Mouse (Mus musculus) layer of hippocampus, postnatal 25 days (tissue): ENCODE measurements around the gene Acot12. TPM values are rescaled to one million over a fixed set of nuclear protein-coding genes. Genes with fewer than 3 reads are reported as not detected.

Experiments used
- DNase-seq, 2 experiments: peaks; one replicate each; pipeline ENCODE4 v3.0.0; 2022; ENCODE audit warnings: mixed read lengths in 2 of 2, low spot score in 1 of 2; ENCODE audit errors: extremely low spot score in 1 of 2
- total RNA-seq, 2 experiments: library from RNA; stranded (reverse); gene quantifications; 2 replicates each; pipeline ENCODE4 v1.2.3; 2021

Gene Acot12
- total RNA-seq: under 1 TPM; 0.14 to 0.17 TPM

DNA sequence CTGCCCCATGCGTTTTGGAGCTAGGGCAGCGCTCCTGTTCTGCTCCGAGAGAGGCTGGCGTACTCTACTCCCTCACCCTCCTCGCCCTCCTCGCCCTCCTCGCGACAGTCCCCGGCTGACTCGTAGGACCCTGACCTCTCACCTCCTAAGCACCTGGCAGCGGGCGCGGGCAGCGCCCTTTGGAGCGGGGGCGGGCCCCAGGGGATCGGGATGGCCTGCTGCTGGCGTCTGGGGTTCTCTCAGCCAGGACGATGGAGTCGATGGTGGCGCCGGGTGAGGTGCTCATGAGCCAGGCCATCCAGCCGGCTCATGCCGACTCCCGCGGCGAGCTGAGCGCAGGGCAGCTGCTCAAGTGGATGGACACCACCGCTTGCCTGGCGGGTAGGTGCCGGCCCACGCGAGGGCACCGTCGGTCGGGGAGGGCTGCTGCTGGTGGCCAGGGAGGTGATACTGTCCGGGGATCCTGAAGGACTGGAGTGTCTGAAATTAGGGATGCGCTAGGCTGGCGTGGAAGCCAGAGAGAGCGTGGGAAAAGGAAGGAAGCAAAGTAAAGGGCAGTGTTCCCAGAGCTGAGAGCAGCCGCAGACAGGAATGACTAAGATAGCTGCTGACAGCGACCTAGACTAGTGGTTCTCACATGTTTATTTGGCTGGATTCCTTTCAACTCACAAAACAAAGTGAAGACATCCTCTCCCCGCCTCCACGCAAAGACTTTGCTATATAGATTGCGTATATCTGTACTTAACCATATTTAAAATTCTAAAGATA is at the start of gene Acot12:
Gene Acot12, plus strand, starts transcription at position 233 of the 768 bp plus-strand sequence.
- peak in 1 of 2 experiments; percentile 20 for DNase-seq

- DNase-seq: no peak
Measured at GRCm38 (mm10) chr13:91693615-91694014, 47.7 kb upstream of the Acot12 start.

- DNase-seq: no peak
Measured at GRCm38 (mm10) chr13:91695406-91695805, 45.9 kb upstream of the Acot12 start.

DNA sequence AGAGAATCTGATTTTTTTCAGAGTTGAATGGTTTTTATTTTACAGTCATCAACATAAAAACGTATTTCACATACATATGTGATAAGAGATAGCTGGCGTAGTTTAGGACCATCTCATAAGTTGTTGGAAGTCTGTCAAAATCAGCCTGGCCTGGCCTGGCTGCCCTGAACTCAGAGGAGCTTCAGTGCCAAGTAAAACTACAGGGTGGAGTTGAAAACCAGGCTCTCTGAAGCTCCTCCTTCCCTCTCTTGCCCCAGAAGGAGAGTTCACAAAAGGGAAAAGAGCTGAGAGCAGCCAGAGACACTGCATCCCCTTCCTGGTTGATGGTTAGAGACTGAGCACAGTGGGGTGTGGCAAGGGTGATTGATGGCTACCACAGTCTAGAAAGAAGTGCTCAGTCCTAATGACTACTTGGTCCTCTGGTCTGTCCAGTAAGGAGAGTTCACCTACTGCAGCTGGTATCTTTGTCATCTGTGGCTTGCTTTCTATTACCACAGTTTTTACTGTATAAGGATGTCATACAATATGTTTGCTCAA is 45.1 kb upstream of the Acot12 start:
- DNase-seq: no peak

- DNase-seq: peak in 1 of 2 experiments; percentile 26
Measured at GRCm38 (mm10) chr13:91697011-91697410, 44.3 kb upstream of the Acot12 start.

GRCm38 (mm10) chr13:91702337-91702736 is 39.0 kb upstream of the Acot12 start:
- no peak for DNase-seq

DNA sequence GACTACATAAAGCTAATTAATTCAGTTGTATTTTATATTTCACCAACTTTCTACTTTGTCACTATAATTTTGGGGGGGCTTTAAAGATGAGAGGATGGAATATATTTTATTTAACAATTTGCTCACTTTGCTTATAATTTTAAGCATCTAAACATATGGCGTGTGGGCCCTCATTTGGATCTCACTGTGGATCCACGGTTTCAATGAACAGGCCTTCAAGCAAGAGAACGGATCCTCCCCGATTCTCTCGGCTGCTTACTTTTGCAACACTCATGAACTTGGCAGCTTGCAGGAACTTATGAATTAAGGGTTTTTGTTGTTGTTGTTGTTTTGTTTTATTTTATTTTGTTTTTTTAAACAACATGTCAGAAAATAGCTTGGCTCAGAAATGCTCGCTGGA is 21.8 kb upstream of the Acot12 start:
- DNase-seq: no peak

- peak in 1 of 2 experiments; percentile 6 for DNase-seq
Measured at GRCm38 (mm10) chr13:91723108-91723735, 18.1 kb upstream of the Acot12 start.

GRCm38 (mm10) chr13:91723736-91724119 is 17.6 kb upstream of the Acot12 start:
- no peak for DNase-seq

- no peak for DNase-seq
Measured at GRCm38 (mm10) chr13:91724211-91724610, 17.1 kb upstream of the Acot12 start.

DNA sequence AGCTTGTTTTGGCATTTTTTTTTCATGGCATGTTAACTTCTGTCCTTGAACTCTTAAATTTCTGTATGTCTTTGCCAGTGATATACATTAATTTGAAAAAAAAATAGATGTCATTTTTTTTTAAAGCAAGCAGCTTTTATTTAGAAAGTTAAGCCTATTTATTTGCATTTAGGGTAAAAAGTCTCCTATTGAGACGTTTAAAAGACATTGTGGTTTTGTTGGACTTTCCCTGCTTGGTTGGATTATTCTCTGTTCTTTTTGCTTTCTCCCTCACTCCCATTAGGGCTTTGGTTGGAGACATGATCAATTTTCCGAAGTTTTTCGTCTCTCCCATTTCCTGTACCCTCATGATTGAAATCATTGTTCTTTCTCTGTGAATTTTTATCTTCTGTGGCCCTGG is 16.2 kb upstream of the Acot12 start:
- DNase-seq: no peak

DNA sequence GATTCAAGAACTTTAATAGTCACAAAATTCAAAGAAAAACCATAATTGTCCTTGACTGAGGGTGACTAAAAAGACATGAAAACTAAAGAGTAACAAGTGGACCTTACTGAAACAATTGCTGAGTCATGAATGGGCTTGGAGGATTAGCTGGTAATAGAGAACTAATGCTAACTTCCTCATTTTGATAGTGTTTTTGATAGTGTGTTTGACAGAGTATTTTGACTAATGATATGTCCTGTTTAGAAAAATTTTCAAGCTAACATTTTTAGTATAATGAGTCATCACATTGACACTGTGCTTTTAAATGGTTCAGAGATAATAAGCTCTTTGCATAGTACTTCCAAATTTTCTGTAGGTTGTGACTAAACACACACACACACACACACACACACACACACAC is 13.4 kb upstream of the Acot12 start:
- DNase-seq: no peak

GRCm38 (mm10) chr13:91737191-91737590 is 4.1 kb upstream of the Acot12 start:
- no peak for DNase-seq

DNA sequence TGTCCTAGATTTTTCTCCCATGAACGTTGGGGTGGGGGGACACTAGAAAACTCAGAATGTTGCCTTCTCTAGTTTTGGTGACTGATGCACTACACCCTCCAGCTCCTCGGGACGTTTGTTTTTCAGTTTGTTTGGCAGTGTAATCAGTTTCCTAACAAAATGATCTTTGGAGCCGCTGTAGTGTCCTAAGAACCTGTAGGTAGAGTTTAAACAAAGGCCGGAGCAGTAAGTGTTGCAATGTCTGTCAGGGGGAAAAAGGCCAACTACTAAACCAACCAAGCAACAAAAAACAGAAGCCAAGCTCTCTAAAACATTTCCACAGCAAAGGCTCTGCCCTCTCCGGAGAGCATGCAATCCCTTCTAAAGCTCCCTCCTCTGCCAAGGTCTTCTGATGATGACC is 461 bp upstream of the Acot12 start:
- no peak for DNase-seq

DNA sequence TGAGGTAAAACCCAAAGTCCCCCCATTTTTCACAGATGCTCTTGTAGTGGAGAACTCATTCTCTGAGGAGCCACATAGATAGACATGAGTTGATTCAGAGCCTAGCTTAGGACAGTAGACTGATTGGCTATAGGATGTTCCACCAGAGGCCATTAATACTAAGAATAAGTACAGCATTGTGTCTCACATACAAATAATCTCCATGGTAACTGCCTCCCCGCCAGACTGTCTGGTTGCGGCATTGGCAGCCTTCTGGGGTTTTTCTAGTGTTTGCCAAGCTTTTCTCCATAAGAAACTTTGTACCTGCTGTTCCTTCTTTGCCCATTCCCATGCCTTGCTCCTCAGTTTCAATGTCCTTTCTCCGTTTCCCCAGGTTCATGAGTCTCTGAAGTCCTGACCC is 1.9 kb downstream of the Acot12 start:
- DNase-seq: no peak

GRCm38 (mm10) chr13:91746470-91746869 is 5.2 kb downstream of the Acot12 start:
- no peak for DNase-seq

GRCm38 (mm10) chr13:91748401-91748800 is 7.1 kb downstream of the Acot12 start:
- no peak for DNase-seq

DNA sequence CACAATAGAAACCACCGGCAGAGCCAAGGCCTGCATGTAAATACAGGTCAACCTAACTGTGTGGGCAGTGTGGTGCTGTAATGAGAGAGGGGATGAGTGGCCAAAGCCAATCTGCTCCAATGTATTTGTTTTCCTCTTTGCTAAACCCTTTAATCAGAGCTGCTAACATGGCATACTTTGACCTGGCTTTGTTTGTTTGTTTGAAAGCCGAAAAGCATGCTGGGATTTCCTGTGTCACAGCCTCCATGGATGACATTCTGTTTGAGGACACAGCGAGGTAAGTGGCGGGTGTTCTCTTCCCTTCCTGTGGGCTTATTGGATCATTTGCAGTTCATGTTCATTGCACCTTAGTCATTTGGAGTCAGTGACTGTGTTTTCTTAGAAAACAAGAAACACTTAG is 8.7 kb downstream of the Acot12 start:
- no peak for DNase-seq

- no peak for DNase-seq
Measured at GRCm38 (mm10) chr13:91753724-91754123, 12.4 kb downstream of the Acot12 start.

DNA sequence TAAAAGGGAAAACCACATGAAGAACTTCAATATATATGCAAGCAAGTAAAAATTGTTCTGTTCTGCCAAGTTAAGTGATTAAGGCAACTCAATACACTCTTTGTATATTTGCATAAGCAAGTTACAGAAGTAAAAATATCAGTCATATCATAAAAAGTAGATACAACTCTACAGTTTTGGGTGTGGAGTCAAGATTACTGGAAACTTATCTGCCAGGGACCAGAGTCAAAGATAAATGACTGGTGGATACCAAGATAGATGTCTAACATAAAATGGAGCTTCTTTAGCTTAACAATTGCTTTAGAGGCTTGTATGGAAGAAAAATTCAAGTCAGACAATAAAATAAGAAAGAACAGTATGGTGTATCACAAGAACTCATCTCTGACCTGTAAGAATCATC is 13.4 kb downstream of the Acot12 start:
- DNase-seq: no peak

- no peak for DNase-seq
Measured at GRCm38 (mm10) chr13:91756230-91756629, 14.9 kb downstream of the Acot12 start.
